Mouse (Mus musculus): ENCODE measurements around the gene Pgp. TPM values are rescaled to one million over a fixed set of nuclear protein-coding genes. Genes with fewer than 3 reads are reported as not detected.
A peak's percentile ranks its signal among the peaks of the same experiment; 100 is the strongest.

Pgp gene
- polyA plus RNA-seq, 1 experiment = 31.6 TPM

DNA sequence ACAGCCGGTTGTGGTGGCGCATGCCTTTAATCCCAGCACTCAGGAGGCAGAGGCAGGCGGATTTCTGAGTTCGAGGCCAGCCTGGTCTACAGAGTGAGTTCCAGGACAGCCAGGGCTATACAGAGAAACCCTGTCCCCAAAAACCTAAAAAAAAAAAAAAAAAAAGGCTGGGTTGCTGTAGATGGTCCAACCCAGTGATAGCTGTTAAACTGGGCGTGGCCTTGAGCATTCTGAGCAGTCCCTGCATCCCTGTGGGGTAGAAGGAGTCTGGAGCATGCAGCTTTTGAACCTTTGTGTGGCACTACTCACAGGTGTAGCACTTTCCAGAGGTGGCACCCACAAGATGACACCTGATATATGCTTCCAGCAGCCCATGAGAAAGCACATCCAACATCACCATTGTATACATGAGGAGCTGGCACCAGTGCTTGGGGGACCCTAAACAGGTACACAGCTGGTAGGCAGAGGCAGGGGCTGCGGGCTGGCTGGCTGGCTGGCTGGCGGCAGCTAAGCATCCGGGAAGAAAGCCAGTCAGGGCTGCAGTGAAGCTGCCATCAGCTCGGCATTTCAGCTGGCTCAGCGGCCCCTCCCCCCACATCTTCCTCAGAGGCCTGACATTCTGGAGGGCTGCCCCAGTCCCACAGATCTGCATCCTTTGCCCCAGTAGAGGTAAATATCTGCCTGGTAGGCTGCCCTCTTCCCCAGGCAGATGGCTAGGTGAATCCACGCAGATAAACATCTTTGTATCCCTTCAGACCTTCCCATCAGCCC is 15.1 kb downstream of the Pgp start:
- WGBS = 57% methylated on average over 11 of the region's 11 CpGs
- H3K27me3 ChIP-seq (ENCODE audit: control insufficient read depth, insufficient read depth, low read length) = peaks cover 20% of the 10 kb centered on the region
- no peak for DNase-seq (ENCODE audit: low read depth in 1 of 2, low spot score in 2 of 2)

DNA sequence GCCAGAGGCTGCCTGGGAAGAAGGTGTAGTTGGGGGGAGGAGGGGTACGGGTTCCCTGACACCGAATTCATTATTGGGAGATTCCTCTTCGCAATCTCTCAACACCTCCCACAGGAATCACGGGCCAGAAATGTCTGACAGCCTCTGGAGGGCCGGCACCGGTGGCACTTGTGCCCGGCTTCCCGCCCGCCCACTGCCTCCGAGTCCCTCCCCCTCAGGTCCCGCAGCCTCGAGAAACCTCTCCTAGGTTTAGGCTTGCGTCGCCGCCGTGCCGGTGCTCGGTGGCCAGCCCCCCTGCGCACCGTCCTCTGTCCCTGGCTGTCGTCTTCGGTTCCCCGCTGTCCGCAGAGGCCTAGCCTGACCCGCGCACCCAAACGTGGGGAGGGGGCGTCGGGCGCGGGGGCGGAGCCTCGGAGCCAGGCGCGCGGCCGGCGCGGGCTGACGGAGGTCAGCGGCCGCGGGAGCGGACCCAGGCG is 18.0 kb downstream of the Pgp start, which contains the start of gene Caskin1:
Gene Caskin1 (plus strand): TSS at position 416 of the 476 bp plus-strand sequence.
- peak within 1 kb of the TSS; percentile 56 for H3K4me3 ChIP-seq (ENCODE audit: extremely low read depth, insufficient read depth, insufficient read length)
- H3K27ac ChIP-seq (ENCODE audit: insufficient read depth, low read length) = no peak within 1 kb of the TSS
- no peaks in the 10 kb centered on the region for H3K36me3 ChIP-seq (ENCODE audit: control insufficient read depth, insufficient read depth, low read length)
- DNase-seq (ENCODE audit: low read depth in 1 of 2, low spot score in 2 of 2) = no peak
- H3K27me3 ChIP-seq (ENCODE audit: control insufficient read depth, insufficient read depth, low read length) = peaks cover 20% of the 10 kb centered on the region
- TF ChIP-seq CTCF (IDR thresholded peaks at IDR 0.05; ENCODE audit: extremely low read depth, insufficient read depth, insufficient read length, insufficient replicate concordance) (no peak), POLR2A (IDR thresholded peaks at IDR 0.05; ENCODE audit: low read depth, low read length) (no peak)
- H3K4me1 ChIP-seq (ENCODE audit: control insufficient read depth, insufficient read depth, insufficient read length) = peaks cover 10% of the 10 kb centered on the region; the same call in 1 of the 2 replicates
- WGBS = 3% methylated on average over 41 of the region's 45 CpGs

More for the DNA sequence above, 15.1 kb downstream of the Pgp start:
- TF ChIP-seq CTCF (IDR thresholded peaks at IDR 0.05; ENCODE audit: extremely low read depth, insufficient read depth, insufficient read length, insufficient replicate concordance) = no peak
- TF ChIP-seq POLR2A (IDR thresholded peaks at IDR 0.05; ENCODE audit: low read depth, low read length) = no peak
- no peak overlapping the region for H3K27ac ChIP-seq (ENCODE audit: insufficient read depth, low read length)
- H3K4me3 ChIP-seq (ENCODE audit: extremely low read depth, insufficient read depth, insufficient read length) = no peak overlapping the region
- peaks cover 10% of the 10 kb centered on the region; the same call in 1 of the 2 replicates for H3K4me1 ChIP-seq (ENCODE audit: control insufficient read depth, insufficient read depth, insufficient read length)
- no peaks in the 10 kb centered on the region for H3K36me3 ChIP-seq (ENCODE audit: control insufficient read depth, insufficient read depth, low read length)

DNA sequence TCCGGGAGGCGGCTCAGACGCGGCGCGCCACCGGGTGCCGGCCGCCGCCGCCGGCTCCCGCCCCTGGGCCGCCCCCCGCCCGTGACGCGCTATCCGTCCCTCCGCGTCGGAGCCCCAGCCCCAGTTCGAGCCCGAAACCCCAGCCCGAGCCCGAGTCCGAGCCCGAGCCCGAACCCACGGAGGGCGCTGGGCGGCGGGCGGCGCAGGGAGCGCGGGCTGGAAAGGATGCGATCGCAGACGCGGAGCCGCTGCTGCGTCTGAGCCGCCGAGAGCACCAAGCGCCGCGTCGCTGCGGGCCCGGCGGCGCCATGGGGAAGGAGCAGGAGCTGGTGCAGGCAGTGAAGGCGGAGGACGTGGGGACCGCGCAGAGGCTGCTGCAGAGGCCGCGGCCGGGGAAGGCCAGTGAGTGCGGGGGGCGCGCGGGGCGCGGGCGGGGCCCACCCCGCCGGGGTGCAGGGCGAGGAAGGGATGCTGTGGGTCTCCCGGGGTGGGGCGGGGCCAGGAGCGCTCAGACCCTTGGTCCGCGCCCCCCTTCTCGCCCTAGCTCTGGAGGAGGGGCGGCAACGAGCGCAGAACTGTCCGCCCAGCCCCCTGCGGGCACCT is 18.6 kb downstream of the Pgp start:
- 1% methylated on average over 73 of the region's 81 CpGs for WGBS
- Histone ChIP-seq H3K36me3 (ENCODE audit: control insufficient read depth, insufficient read depth, low read length) (no peaks in the 10 kb centered on the region), H3K27me3 (ENCODE audit: control insufficient read depth, insufficient read depth, low read length) (peaks cover 20% of the 10 kb centered on the region), H3K4me3 (ENCODE audit: extremely low read depth, insufficient read depth, insufficient read length) (peak overlapping the region; percentile 56), H3K4me1 (ENCODE audit: control insufficient read depth, insufficient read depth, insufficient read length) (peaks cover 10% of the 10 kb centered on the region; the same call in 1 of the 2 replicates), H3K27ac (ENCODE audit: insufficient read depth, low read length) (no peak overlapping the region)
- DNase-seq (ENCODE audit: low read depth in 1 of 2, low spot score in 2 of 2) = no peak
- TF ChIP-seq CTCF (IDR thresholded peaks at IDR 0.05; ENCODE audit: extremely low read depth, insufficient read depth, insufficient read length, insufficient replicate concordance) (no peak), POLR2A (IDR thresholded peaks at IDR 0.05; ENCODE audit: low read depth, low read length) (no peak)

DNA sequence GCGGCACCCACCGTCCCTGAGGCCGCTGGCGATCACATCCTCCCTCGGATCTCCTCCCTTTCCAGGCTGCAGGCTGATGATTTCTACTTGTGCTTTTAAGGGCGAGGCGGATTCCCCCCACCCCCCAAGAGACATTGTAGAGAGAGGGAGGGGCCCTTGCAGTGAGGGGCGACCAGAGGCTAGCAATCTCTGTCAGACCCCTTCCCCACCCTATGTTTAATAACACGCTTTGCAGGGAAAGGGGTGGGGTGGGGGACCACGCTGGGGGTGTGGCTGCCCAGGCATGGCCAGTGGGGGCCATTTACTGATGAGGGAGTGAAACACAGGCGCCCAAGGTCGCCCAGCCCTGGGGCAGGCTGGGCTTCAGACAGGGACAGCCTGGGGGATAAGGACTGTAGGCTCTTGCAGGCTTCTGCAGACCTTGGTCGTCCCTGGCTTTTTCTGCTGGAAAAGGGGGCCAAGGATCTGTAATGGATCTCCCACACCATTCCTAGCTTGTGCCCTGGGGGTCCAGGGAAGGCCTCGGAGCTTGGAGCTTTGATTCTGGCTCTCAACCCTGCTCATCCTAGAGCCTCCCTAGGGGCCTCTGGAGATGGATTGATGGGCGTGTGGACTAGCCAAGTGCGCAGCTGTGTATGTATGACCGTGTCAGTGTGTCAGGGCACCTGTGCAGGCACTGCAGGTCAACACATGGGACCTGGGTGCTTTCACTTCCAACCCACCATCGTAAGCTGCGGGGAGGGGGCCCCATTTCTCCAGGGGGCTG is 19.3 kb downstream of the Pgp start:
- no peak for TF ChIP-seq CTCF (IDR thresholded peaks at IDR 0.05; ENCODE audit: extremely low read depth, insufficient read depth, insufficient read length, insufficient replicate concordance)
- no peak for TF ChIP-seq POLR2A (IDR thresholded peaks at IDR 0.05; ENCODE audit: low read depth, low read length)
- H3K27ac ChIP-seq (ENCODE audit: insufficient read depth, low read length) = no peak overlapping the region
- no peak for DNase-seq (ENCODE audit: low read depth in 1 of 2, low spot score in 2 of 2)
- H3K36me3 ChIP-seq (ENCODE audit: control insufficient read depth, insufficient read depth, low read length) = no peaks in the 10 kb centered on the region
- peak overlapping the region; percentile 56; the same call in 1 of the 2 replicates for H3K4me3 ChIP-seq (ENCODE audit: extremely low read depth, insufficient read depth, insufficient read length)
- H3K27me3 ChIP-seq (ENCODE audit: control insufficient read depth, insufficient read depth, low read length) = peaks cover 20% of the 10 kb centered on the region
- WGBS = 50% methylated on average over 19 of the region's 19 CpGs
- H3K4me1 ChIP-seq (ENCODE audit: control insufficient read depth, insufficient read depth, insufficient read length) = peaks cover 10% of the 10 kb centered on the region; the same call in 1 of the 2 replicates

DNA sequence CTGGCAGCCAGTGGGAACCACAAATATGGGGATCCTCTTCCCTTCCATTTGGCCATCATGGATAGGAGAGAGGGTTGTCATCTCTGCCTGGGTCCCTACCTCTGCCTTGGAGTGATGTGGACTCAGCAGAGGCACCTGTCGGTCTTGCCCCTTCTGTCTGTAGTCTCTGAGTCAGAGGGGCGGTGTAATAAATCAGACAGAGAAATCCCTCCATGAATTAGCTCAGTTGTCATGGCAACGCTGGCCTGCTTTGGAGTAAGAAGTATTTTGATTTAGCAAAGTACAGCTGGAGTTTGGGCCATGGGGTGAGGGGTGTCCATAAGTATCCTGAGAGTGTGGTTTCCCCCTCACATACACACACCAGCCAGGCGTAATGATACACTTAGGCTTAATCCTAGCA is 20.2 kb downstream of the Pgp start:
- no peak for DNase-seq (ENCODE audit: low read depth in 1 of 2, low spot score in 2 of 2)
- 94% methylated on average over 4 of the region's 4 CpGs for WGBS
- Histone ChIP-seq H3K4me3 (ENCODE audit: extremely low read depth, insufficient read depth, insufficient read length) (no peak overlapping the region), H3K4me1 (ENCODE audit: control insufficient read depth, insufficient read depth, insufficient read length) (peaks cover 10% of the 10 kb centered on the region; the same call in 1 of the 2 replicates), H3K27ac (ENCODE audit: insufficient read depth, low read length) (no peak overlapping the region), H3K36me3 (ENCODE audit: control insufficient read depth, insufficient read depth, low read length) (no peaks in the 10 kb centered on the region), H3K27me3 (ENCODE audit: control insufficient read depth, insufficient read depth, low read length) (peaks cover 20% of the 10 kb centered on the region)
- TF ChIP-seq CTCF (IDR thresholded peaks at IDR 0.05; ENCODE audit: extremely low read depth, insufficient read depth, insufficient read length, insufficient replicate concordance) (no peak), POLR2A (IDR thresholded peaks at IDR 0.05; ENCODE audit: low read depth, low read length) (no peak)

DNA sequence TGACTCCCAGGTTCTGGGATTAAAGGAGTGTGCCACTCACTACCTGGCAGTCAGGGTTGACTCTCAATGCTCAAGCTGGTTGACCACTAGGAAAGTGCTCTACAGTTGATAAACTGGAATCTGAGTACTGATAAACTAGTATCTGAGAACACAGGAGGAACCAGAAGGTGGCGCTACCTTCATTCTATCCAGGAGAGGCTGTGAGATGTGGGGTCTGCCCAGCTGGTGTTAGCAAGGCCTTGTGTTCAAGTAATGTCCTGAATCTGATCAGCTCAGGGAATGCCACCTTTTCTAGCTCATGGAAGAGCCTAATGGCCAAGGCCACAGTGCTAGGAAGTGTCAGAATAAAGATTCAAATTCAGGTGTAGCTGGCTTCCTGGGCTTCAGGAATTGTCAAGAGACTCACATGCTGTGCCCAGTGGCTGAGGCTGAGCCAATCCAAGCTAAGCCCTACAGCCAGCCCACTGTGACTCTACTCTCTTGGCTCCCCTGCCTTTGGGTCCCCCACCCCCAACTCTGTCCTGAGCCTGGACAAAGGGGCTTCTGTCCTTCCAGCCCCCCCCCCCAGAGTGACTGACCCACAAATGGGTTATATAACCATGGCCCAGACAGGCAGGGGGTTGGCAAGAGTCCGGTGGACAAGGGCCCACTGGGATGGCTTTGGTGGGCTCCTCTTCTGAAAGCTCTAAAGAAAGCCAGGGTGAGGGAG is 24.6 kb downstream of the Pgp start:
- H3K27ac ChIP-seq (ENCODE audit: insufficient read depth, low read length) = no peak overlapping the region
- H3K36me3 ChIP-seq (ENCODE audit: control insufficient read depth, insufficient read depth, low read length) = no peaks in the 10 kb centered on the region
- 70% methylated on average over 2 of the region's 2 CpGs for WGBS
- no peaks in the 10 kb centered on the region for H3K27me3 ChIP-seq (ENCODE audit: control insufficient read depth, insufficient read depth, low read length)
- no peak for TF ChIP-seq POLR2A (IDR thresholded peaks at IDR 0.05; ENCODE audit: low read depth, low read length)
- TF ChIP-seq CTCF (IDR thresholded peaks at IDR 0.05; ENCODE audit: extremely low read depth, insufficient read depth, insufficient read length, insufficient replicate concordance) = peak; percentile 24; the same call in 1 of the 2 replicates
- no peaks in the 10 kb centered on the region for H3K4me1 ChIP-seq (ENCODE audit: control insufficient read depth, insufficient read depth, insufficient read length)
- no peak overlapping the region for H3K4me3 ChIP-seq (ENCODE audit: extremely low read depth, insufficient read depth, insufficient read length)
- peak; percentile 19 to 37 for DNase-seq (ENCODE audit: low read depth in 1 of 2, low spot score in 2 of 2)
